Mouse (Mus musculus): Measurements from ENCODE around the gene Rab37. TPM values are rescaled to one million over a fixed set of nuclear protein-coding genes. Genes with fewer than 3 reads are reported as not detected.
A peak's percentile ranks its signal among the peaks of the same experiment; 100 is the strongest.

Rab37 gene
- polyA plus RNA-seq, 1 experiment from 2014 or later: 1.7 TPM

- H3K27me3 ChIP-seq (ENCODE audit: control insufficient read depth, insufficient read depth, low read length): no peaks in the 10 kb centered on the region
- no peaks in the 10 kb centered on the region for H3K36me3 ChIP-seq (ENCODE audit: control insufficient read depth, insufficient read depth, low read length)
- H3K4me3 ChIP-seq (ENCODE audit: low read depth, low read length): no peak overlapping the region
- DNase-seq (ENCODE audit: low spot score): no peak
- 65% methylated on average over 6 of the region's 6 CpGs for WGBS
- TF ChIP-seq EP300 (optimal IDR thresholded peaks at IDR 0.05) (no peak), CTCF (IDR thresholded peaks at IDR 0.05; ENCODE audit: low read depth) (peak; percentile 57)
- H3K9ac ChIP-seq (ENCODE audit: low read length): no peak overlapping the region
- no peaks in the 10 kb centered on the region for H3K9me3 ChIP-seq (ENCODE audit: control insufficient read depth, low read length)
- no peaks in the 10 kb centered on the region for H3K4me1 ChIP-seq (replicated peaks; ENCODE audit: control insufficient read depth, insufficient read depth)
- no peak overlapping the region for H3K27ac ChIP-seq (replicated peaks)
- ATAC-seq (ENCODE audit: low FRiP score, low TSS enrichment): no peak
- no peak overlapping the region for H3K4me2 ChIP-seq (replicated peaks; ENCODE audit: low read depth)
These were observed 1.4 kb upstream of the Rab37 start for GRCm38 (mm10) chr11:115089853-115090252.

- Histone ChIP-seq H3K9ac (ENCODE audit: low read length) (no peak overlapping the region), H3K9me3 (ENCODE audit: control insufficient read depth, low read length) (no peaks in the 10 kb centered on the region), H3K27ac (replicated peaks) (no peak overlapping the region), H3K4me2 (replicated peaks; ENCODE audit: low read depth) (no peak overlapping the region), H3K4me1 (replicated peaks; ENCODE audit: control insufficient read depth, insufficient read depth) (no peaks in the 10 kb centered on the region), H3K4me3 (ENCODE audit: low read depth, low read length) (no peak overlapping the region), H3K27me3 (ENCODE audit: control insufficient read depth, insufficient read depth, low read length) (no peaks in the 10 kb centered on the region), H3K36me3 (ENCODE audit: control insufficient read depth, insufficient read depth, low read length) (no peaks in the 10 kb centered on the region)
- WGBS: 19% methylated on average over 4 of the region's 4 CpGs
- no peak for ATAC-seq (ENCODE audit: low FRiP score, low TSS enrichment)
- TF ChIP-seq EP300 (optimal IDR thresholded peaks at IDR 0.05) (no peak), CTCF (IDR thresholded peaks at IDR 0.05; ENCODE audit: low read depth) (no peak)
- DNase-seq (ENCODE audit: low spot score): no peak
These were observed 909 bp downstream of the Rab37 start for GRCm38 (mm10) chr11:115092140-115092539.

GRCm38 (mm10) chr11:115098203-115098932 is 7.1 kb downstream of the Rab37 start:
- Histone ChIP-seq H3K9ac (ENCODE audit: low read length) (no peak overlapping the region), H3K27ac (replicated peaks) (no peak overlapping the region), H3K4me1 (replicated peaks; ENCODE audit: control insufficient read depth, insufficient read depth) (no peaks in the 10 kb centered on the region), H3K27me3 (ENCODE audit: control insufficient read depth, insufficient read depth, low read length) (no peaks in the 10 kb centered on the region), H3K4me3 (ENCODE audit: low read depth, low read length) (no peak overlapping the region), H3K36me3 (ENCODE audit: control insufficient read depth, insufficient read depth, low read length) (no peaks in the 10 kb centered on the region), H3K9me3 (ENCODE audit: control insufficient read depth, low read length) (no peaks in the 10 kb centered on the region), H3K4me2 (replicated peaks; ENCODE audit: low read depth) (no peak overlapping the region)
- WGBS: 30% methylated on average over 10 of the region's 10 CpGs
- ATAC-seq (ENCODE audit: low FRiP score, low TSS enrichment) (0 out of 2 replicates have a peak, but pooled peaks have one; percentile 44), DNase-seq (ENCODE audit: low spot score) (peak; percentile 16)
- no peak for TF ChIP-seq EP300 (optimal IDR thresholded peaks at IDR 0.05)
- TF ChIP-seq CTCF (IDR thresholded peaks at IDR 0.05; ENCODE audit: low read depth): no peak

- no peaks in the 10 kb centered on the region for H3K4me1 ChIP-seq (replicated peaks; ENCODE audit: control insufficient read depth, insufficient read depth)
- no peak overlapping the region for H3K4me3 ChIP-seq (ENCODE audit: low read depth, low read length)
- DNase-seq (ENCODE audit: low spot score): no peak
- 32% methylated on average over 16 of the region's 16 CpGs for WGBS
- no peaks in the 10 kb centered on the region for H3K27me3 ChIP-seq (ENCODE audit: control insufficient read depth, insufficient read depth, low read length)
- no peaks in the 10 kb centered on the region for H3K36me3 ChIP-seq (ENCODE audit: control insufficient read depth, insufficient read depth, low read length)
- H3K9me3 ChIP-seq (ENCODE audit: control insufficient read depth, low read length): no peaks in the 10 kb centered on the region
- H3K27ac ChIP-seq (replicated peaks): no peak overlapping the region
- TF ChIP-seq CTCF (IDR thresholded peaks at IDR 0.05; ENCODE audit: low read depth) (no peak), EP300 (optimal IDR thresholded peaks at IDR 0.05) (no peak)
- H3K9ac ChIP-seq (ENCODE audit: low read length): no peak overlapping the region
- no peak overlapping the region for H3K4me2 ChIP-seq (replicated peaks; ENCODE audit: low read depth)
- peak; percentile 47; the same call in 1 of the 2 replicates for ATAC-seq (ENCODE audit: low FRiP score, low TSS enrichment)
These were observed 8.1 kb downstream of the Rab37 start for GRCm38 (mm10) chr11:115099241-115099840.

GRCm38 (mm10) chr11:115100032-115100621 is 8.9 kb downstream of the Rab37 start:
- no peak overlapping the region for H3K9ac ChIP-seq (ENCODE audit: low read length)
- no peaks in the 10 kb centered on the region for H3K36me3 ChIP-seq (ENCODE audit: control insufficient read depth, insufficient read depth, low read length)
- H3K9me3 ChIP-seq (ENCODE audit: control insufficient read depth, low read length): no peaks in the 10 kb centered on the region
- TF ChIP-seq CTCF (IDR thresholded peaks at IDR 0.05; ENCODE audit: low read depth): no peak
- TF ChIP-seq EP300 (optimal IDR thresholded peaks at IDR 0.05): no peak
- H3K27ac ChIP-seq (replicated peaks): no peak overlapping the region
- no peaks in the 10 kb centered on the region for H3K27me3 ChIP-seq (ENCODE audit: control insufficient read depth, insufficient read depth, low read length)
- 78% methylated on average over 5 of the region's 5 CpGs for WGBS
- no peak overlapping the region for H3K4me3 ChIP-seq (ENCODE audit: low read depth, low read length)
- DNase-seq (ENCODE audit: low spot score): no peak
- H3K4me1 ChIP-seq (replicated peaks; ENCODE audit: control insufficient read depth, insufficient read depth): no peaks in the 10 kb centered on the region
- ATAC-seq (ENCODE audit: low FRiP score, low TSS enrichment): no peak
- no peak overlapping the region for H3K4me2 ChIP-seq (replicated peaks; ENCODE audit: low read depth)

GRCm38 (mm10) chr11:115100741-115101140 is 9.5 kb downstream of the Rab37 start:
- TF ChIP-seq CTCF (IDR thresholded peaks at IDR 0.05; ENCODE audit: low read depth) (no peak), EP300 (optimal IDR thresholded peaks at IDR 0.05) (no peak)
- ATAC-seq (ENCODE audit: low FRiP score, low TSS enrichment): no peak
- Histone ChIP-seq H3K27ac (replicated peaks) (no peak overlapping the region), H3K4me2 (replicated peaks; ENCODE audit: low read depth) (no peak overlapping the region), H3K27me3 (ENCODE audit: control insufficient read depth, insufficient read depth, low read length) (no peaks in the 10 kb centered on the region), H3K36me3 (ENCODE audit: control insufficient read depth, insufficient read depth, low read length) (no peaks in the 10 kb centered on the region), H3K9ac (ENCODE audit: low read length) (no peak overlapping the region), H3K4me1 (replicated peaks; ENCODE audit: control insufficient read depth, insufficient read depth) (no peaks in the 10 kb centered on the region), H3K9me3 (ENCODE audit: control insufficient read depth, low read length) (no peaks in the 10 kb centered on the region), H3K4me3 (ENCODE audit: low read depth, low read length) (no peak overlapping the region)
- WGBS: 52% methylated on average over 7 of the region's 7 CpGs
- DNase-seq (ENCODE audit: low spot score): no peak
